Mouse (Mus musculus): ENCODE measurements at regions not wholly inside any gene's neighbourhood (a gene's known extent, or its start where the extent isn't known, plus 50 kb on each side); places are given as distances from the start of the nearest gene placed in this dataset.

DNA sequence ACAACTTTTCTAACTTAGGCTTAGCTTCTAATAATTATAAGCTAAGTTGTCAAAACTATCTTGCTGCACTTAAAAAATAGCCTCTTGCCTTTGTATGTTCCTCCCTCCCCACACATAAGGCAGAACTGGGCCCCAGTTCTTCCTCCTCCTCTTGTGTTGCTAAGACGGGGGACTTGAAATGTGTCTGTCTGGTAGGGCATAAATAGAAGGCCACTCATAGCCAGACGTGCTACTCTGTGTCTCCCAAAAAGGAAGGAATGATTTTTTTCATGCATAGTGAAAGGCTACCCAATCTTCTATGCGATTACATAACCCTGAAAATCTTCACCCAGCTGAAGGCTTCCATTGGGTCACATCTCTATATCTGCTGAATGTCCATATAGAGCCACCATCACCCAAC, 183.5 kb downstream of the Hsfy2 start:
- Histone ChIP-seq H3K9ac (ENCODE audit: low read length) (no peak overlapping the region), H3K27ac (ENCODE audit: low read depth) (no peak overlapping the region), H3K4me1 (replicated peaks; ENCODE audit: control insufficient read depth, insufficient read depth, low read length) (no peaks in the 10 kb centered on the region), H3K4me3 (ENCODE audit: low read depth, low read length) (no peak overlapping the region), H3K9me3 (ENCODE audit: control insufficient read depth, low read length) (no peaks in the 10 kb centered on the region), H3K4me2 (ENCODE audit: low read length) (no peak overlapping the region), H3K27me3 (replicated peaks; ENCODE audit: control insufficient read depth, insufficient read depth, low read length) (no peaks in the 10 kb centered on the region), H3K36me3 (ENCODE audit: control insufficient read depth, insufficient read depth, low read length) (no peaks in the 10 kb centered on the region)
- WGBS, result 68% methylated on average over 3 of the region's 3 CpGs
- DNase-seq (ENCODE audit: low spot score), result no peak
- no peak for ATAC-seq (replicated peaks; ENCODE audit: low FRiP score, low TSS enrichment, low read depth)

DNA sequence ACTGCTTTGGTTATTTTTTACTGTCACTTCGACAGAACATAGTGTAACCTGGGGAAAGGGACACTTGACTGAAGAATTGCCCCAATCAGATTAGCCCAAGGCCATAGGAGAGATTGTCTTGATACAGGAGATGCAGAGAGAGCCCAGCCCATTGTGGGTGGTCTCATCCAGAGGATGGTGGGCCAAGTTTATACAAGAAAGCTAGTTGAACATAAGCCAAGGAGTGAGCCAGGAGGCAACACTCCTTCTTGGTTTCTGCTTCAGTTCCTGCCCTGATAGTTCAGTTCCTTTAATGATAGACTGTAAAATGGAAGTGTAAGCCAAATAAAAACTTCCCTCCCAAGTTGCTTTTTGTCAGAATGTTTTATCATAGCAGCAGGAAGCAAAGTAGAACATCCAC, 194.4 kb downstream of the Hsfy2 start:
- DNase-seq (ENCODE audit: low spot score), result no peak
- H3K27me3 ChIP-seq (replicated peaks; ENCODE audit: control insufficient read depth, insufficient read depth, low read length), result no peaks in the 10 kb centered on the region
- WGBS, result 76% methylated on average over 1 of the region's 1 CpGs
- no peak overlapping the region for H3K4me3 ChIP-seq (ENCODE audit: low read depth, low read length)
- no peak overlapping the region for H3K27ac ChIP-seq (ENCODE audit: low read depth)
- H3K36me3 ChIP-seq (ENCODE audit: control insufficient read depth, insufficient read depth, low read length), result no peaks in the 10 kb centered on the region
- no peak for ATAC-seq (replicated peaks; ENCODE audit: low FRiP score, low TSS enrichment, low read depth)
- no peaks in the 10 kb centered on the region for H3K4me1 ChIP-seq (replicated peaks; ENCODE audit: control insufficient read depth, insufficient read depth, low read length)
- H3K9ac ChIP-seq (ENCODE audit: low read length), result no peak overlapping the region
- H3K4me2 ChIP-seq (ENCODE audit: low read length), result no peak overlapping the region
- no peaks in the 10 kb centered on the region for H3K9me3 ChIP-seq (ENCODE audit: control insufficient read depth, low read length)

DNA sequence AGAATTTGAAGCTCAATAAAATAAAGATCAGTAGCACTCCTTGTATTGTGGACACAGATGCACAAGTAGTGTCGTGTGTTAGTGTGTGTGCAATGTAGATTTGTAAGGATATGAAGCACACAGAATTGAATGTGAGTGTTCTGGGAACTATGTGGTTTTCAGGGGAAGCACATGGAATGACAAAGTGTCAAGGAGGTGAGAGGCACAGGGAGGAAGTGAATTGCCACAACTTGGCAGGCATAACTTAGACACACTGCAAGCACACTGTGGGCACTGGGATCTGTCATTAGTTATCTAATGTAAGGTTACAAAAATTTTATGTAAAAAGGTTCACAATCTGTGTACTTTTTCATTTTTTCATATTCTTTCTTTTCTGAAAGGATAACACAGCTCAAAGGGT, 230.4 kb downstream of the Hsfy2 start:
- ATAC-seq (replicated peaks; ENCODE audit: low FRiP score, low TSS enrichment, low read depth) (no peak), DNase-seq (ENCODE audit: low spot score) (no peak)
- H3K9me3 ChIP-seq (ENCODE audit: control insufficient read depth, low read length), result no peaks in the 10 kb centered on the region
- H3K36me3 ChIP-seq (ENCODE audit: control insufficient read depth, insufficient read depth, low read length), result no peaks in the 10 kb centered on the region
- H3K4me2 ChIP-seq (ENCODE audit: low read length), result no peak overlapping the region
- WGBS, result 93% methylated on average over 1 of the region's 1 CpGs
- no peaks in the 10 kb centered on the region for H3K27me3 ChIP-seq (replicated peaks; ENCODE audit: control insufficient read depth, insufficient read depth, low read length)
- H3K27ac ChIP-seq (ENCODE audit: low read depth), result no peak overlapping the region
- no peak overlapping the region for H3K4me3 ChIP-seq (ENCODE audit: low read depth, low read length)
- no peaks in the 10 kb centered on the region for H3K4me1 ChIP-seq (replicated peaks; ENCODE audit: control insufficient read depth, insufficient read depth, low read length)
- no peak overlapping the region for H3K9ac ChIP-seq (ENCODE audit: low read length)

DNA sequence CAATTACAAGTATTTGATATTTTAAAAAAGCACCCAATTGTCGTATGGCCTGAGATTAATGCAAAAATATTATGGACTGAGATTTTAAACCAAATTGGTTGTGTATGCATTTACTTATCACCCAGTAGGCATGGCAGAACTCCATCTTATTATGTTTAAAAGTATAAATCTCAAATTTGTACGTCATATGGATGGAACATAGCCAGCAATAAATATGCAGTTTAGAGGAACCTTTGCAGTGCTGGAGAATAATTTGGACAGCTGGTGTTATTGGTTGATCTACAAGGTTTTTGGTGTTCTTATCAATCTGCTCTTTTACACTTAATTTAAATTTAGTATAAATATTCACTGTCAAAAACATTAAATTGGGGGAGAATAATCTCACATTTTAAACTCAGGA, 233.9 kb downstream of the Hsfy2 start:
- ATAC-seq (replicated peaks; ENCODE audit: low FRiP score, low TSS enrichment, low read depth) (no peak), DNase-seq (ENCODE audit: low spot score) (no peak)
- Histone ChIP-seq H3K4me1 (replicated peaks; ENCODE audit: control insufficient read depth, insufficient read depth, low read length) (no peaks in the 10 kb centered on the region), H3K9me3 (ENCODE audit: control insufficient read depth, low read length) (no peaks in the 10 kb centered on the region), H3K9ac (ENCODE audit: low read length) (no peak overlapping the region), H3K27me3 (replicated peaks; ENCODE audit: control insufficient read depth, insufficient read depth, low read length) (no peaks in the 10 kb centered on the region), H3K4me3 (ENCODE audit: low read depth, low read length) (no peak overlapping the region), H3K36me3 (ENCODE audit: control insufficient read depth, insufficient read depth, low read length) (no peaks in the 10 kb centered on the region), H3K4me2 (ENCODE audit: low read length) (no peak overlapping the region), H3K27ac (ENCODE audit: low read depth) (no peak overlapping the region)
- WGBS, result 89% methylated on average over 2 of the region's 2 CpGs

GRCm38 (mm10) chr1:56395832-56396231, 241.4 kb downstream of the Hsfy2 start:
- H3K4me3 ChIP-seq (ENCODE audit: low read depth, low read length), result no peak overlapping the region
- no peaks in the 10 kb centered on the region for H3K36me3 ChIP-seq (ENCODE audit: control insufficient read depth, insufficient read depth, low read length)
- no peak for DNase-seq (ENCODE audit: low spot score)
- WGBS, result 78% methylated on average over 6 of the region's 6 CpGs
- no peaks in the 10 kb centered on the region for H3K27me3 ChIP-seq (replicated peaks; ENCODE audit: control insufficient read depth, insufficient read depth, low read length)
- no peaks in the 10 kb centered on the region for H3K9me3 ChIP-seq (ENCODE audit: control insufficient read depth, low read length)
- no peak overlapping the region for H3K4me2 ChIP-seq (ENCODE audit: low read length)
- H3K9ac ChIP-seq (ENCODE audit: low read length), result no peak overlapping the region
- ATAC-seq (replicated peaks; ENCODE audit: low FRiP score, low TSS enrichment, low read depth), result no peak
- no peak overlapping the region for H3K27ac ChIP-seq (ENCODE audit: low read depth)
- H3K4me1 ChIP-seq (replicated peaks; ENCODE audit: control insufficient read depth, insufficient read depth, low read length), result no peaks in the 10 kb centered on the region

GRCm38 (mm10) chr1:56387086-56387485, 250.1 kb downstream of the Hsfy2 start:
- Histone ChIP-seq H3K4me2 (ENCODE audit: low read length) (no peak overlapping the region), H3K9me3 (ENCODE audit: control insufficient read depth, low read length) (no peaks in the 10 kb centered on the region), H3K27ac (ENCODE audit: low read depth) (no peak overlapping the region), H3K4me1 (replicated peaks; ENCODE audit: control insufficient read depth, insufficient read depth, low read length) (no peaks in the 10 kb centered on the region), H3K27me3 (replicated peaks; ENCODE audit: control insufficient read depth, insufficient read depth, low read length) (no peaks in the 10 kb centered on the region), H3K36me3 (ENCODE audit: control insufficient read depth, insufficient read depth, low read length) (no peaks in the 10 kb centered on the region), H3K4me3 (ENCODE audit: low read depth, low read length) (no peak overlapping the region), H3K9ac (ENCODE audit: low read length) (no peak overlapping the region)
- DNase-seq (ENCODE audit: low spot score) (no peak), ATAC-seq (replicated peaks; ENCODE audit: low FRiP score, low TSS enrichment, low read depth) (no peak)
- 68% methylated on average over 6 of the region's 6 CpGs for WGBS

DNA sequence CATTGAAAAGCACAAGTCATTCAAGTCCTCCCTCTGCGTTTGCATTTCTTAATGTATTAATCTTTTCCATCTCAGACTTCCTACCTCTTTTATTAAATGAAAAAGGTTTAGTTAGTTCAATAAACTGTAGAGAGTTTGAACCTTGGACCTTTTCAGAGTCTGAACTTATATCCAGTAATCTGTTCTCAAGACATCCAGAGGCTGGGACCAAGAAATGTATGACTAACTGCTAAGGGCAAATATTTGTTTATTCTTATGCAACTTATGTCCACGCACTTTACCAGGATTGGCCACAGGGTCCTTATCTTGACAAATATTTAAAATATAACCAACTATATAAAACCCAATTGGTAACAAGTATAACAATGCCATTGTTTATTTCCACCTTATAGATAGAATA, 270.9 kb downstream of the Hsfy2 start:
- no peaks in the 10 kb centered on the region for H3K9me3 ChIP-seq (ENCODE audit: control insufficient read depth, low read length)
- 73% methylated on average over 2 of the region's 2 CpGs for WGBS
- no peak for ATAC-seq (replicated peaks; ENCODE audit: low FRiP score, low TSS enrichment, low read depth)

GRCm38 (mm10) chr1:56360857-56361256, 276.4 kb downstream of the Hsfy2 start:
- WGBS, result 80% methylated on average over 5 of the region's 5 CpGs
- Histone ChIP-seq H3K27ac (ENCODE audit: low read depth) (no peak overlapping the region), H3K9me3 (ENCODE audit: control insufficient read depth, low read length) (no peaks in the 10 kb centered on the region), H3K9ac (ENCODE audit: low read length) (no peak overlapping the region), H3K27me3 (replicated peaks; ENCODE audit: control insufficient read depth, insufficient read depth, low read length) (no peaks in the 10 kb centered on the region), H3K36me3 (ENCODE audit: control insufficient read depth, insufficient read depth, low read length) (no peaks in the 10 kb centered on the region), H3K4me3 (ENCODE audit: low read depth, low read length) (no peak overlapping the region), H3K4me1 (replicated peaks; ENCODE audit: control insufficient read depth, insufficient read depth, low read length) (no peaks in the 10 kb centered on the region), H3K4me2 (ENCODE audit: low read length) (no peak overlapping the region)
- ATAC-seq (replicated peaks; ENCODE audit: low FRiP score, low TSS enrichment, low read depth) (no peak), DNase-seq (ENCODE audit: low spot score) (no peak)

More for the DNA sequence above, 270.9 kb downstream of the Hsfy2 start:
- H3K27me3 ChIP-seq (replicated peaks; ENCODE audit: control insufficient read depth, insufficient read depth, low read length), result no peaks in the 10 kb centered on the region
- H3K27ac ChIP-seq (ENCODE audit: low read depth), result no peak overlapping the region
- no peak for DNase-seq (ENCODE audit: low spot score)
- H3K9ac ChIP-seq (ENCODE audit: low read length), result no peak overlapping the region
- H3K4me3 ChIP-seq (ENCODE audit: low read depth, low read length), result no peak overlapping the region
- H3K4me1 ChIP-seq (replicated peaks; ENCODE audit: control insufficient read depth, insufficient read depth, low read length), result no peaks in the 10 kb centered on the region
- no peak overlapping the region for H3K4me2 ChIP-seq (ENCODE audit: low read length)
- no peaks in the 10 kb centered on the region for H3K36me3 ChIP-seq (ENCODE audit: control insufficient read depth, insufficient read depth, low read length)

DNA sequence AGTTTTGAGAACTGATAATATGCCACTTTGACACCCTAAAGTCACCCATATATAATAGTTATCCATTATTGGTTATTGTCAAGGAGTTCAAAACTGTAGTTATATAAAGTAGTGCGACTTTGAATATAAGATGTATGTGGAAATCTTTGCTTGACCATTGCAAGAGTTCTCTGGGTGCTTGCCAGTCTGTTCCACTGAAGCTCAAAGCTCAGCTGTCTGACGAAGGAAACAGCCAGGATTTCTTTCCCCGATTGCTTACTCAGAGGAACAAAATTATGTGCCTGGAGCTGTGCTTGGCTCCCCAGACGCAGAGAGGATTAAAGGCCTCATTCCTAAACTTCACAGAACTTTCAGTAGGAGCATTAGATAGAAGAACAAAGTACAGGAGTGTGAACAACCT, 290.6 kb downstream of the Hsfy2 start:
- no peak for DNase-seq (ENCODE audit: low spot score)

More for the DNA sequence above, 290.6 kb downstream of the Hsfy2 start:
- H3K4me1 ChIP-seq (replicated peaks; ENCODE audit: control insufficient read depth, insufficient read depth, low read length), result no peaks in the 10 kb centered on the region
- no peak overlapping the region for H3K4me2 ChIP-seq (ENCODE audit: low read length)
- H3K9ac ChIP-seq (ENCODE audit: low read length), result no peak overlapping the region
- no peaks in the 10 kb centered on the region for H3K9me3 ChIP-seq (ENCODE audit: control insufficient read depth, low read length)
- H3K27me3 ChIP-seq (replicated peaks; ENCODE audit: control insufficient read depth, insufficient read depth, low read length), result no peaks in the 10 kb centered on the region
- no peak for ATAC-seq (replicated peaks; ENCODE audit: low FRiP score, low TSS enrichment, low read depth)
- H3K4me3 ChIP-seq (ENCODE audit: low read depth, low read length), result no peak overlapping the region
- WGBS, result 67% methylated on average over 4 of the region's 4 CpGs
- no peak overlapping the region for H3K27ac ChIP-seq (ENCODE audit: low read depth)
- H3K36me3 ChIP-seq (ENCODE audit: control insufficient read depth, insufficient read depth, low read length), result no peaks in the 10 kb centered on the region

All from intestine, embryonic 14.5 days (tissue).